Mouse (Mus musculus): ENCODE measurements around the gene Map3k20.

Map3k20 gene

DNA sequence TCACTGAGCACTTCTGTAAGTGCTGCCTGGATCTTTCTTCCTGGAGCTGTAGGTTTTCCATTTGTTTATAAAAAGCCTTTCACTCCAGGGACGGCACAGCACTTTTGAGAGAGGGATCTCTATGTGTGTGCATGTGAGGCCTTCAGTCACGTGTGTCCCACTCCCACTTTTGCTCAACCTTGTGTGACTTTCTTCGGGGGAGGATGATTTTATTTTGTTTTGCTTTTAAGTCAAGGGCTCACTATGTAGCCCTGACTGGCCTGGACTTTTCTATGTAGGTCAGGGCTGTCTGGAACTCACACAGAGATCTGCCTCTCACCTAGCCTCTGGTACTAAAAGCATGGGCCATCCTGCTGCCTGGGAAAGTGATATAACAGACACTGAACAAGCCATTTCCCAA lies 88.6 kb downstream of the Map3k20 start:
- in situ Hi-C loops (cut with MboI, MseI): no loop called here

DNA sequence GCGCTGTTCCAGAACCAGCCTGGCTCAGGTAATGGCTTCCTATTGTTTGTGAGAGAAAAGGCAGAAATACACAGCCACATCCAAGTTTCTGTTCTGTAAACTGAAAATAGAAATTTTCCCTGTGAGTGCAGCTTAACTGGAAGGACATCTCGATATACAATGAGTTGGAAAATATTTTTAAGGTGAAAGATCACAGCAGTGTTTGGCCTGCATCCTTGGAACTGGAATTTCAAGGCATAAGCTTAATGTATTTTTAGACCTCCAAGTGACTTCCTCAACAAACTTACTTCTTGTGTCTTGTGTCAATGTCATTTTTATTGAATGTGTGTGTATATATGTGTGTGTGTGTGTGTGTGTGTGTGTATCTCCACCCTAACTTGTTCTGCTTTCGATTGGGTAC lies 90.4 kb downstream of the Map3k20 start:
- in situ Hi-C loops (cut with MboI, MseI): no loop called here

DNA sequence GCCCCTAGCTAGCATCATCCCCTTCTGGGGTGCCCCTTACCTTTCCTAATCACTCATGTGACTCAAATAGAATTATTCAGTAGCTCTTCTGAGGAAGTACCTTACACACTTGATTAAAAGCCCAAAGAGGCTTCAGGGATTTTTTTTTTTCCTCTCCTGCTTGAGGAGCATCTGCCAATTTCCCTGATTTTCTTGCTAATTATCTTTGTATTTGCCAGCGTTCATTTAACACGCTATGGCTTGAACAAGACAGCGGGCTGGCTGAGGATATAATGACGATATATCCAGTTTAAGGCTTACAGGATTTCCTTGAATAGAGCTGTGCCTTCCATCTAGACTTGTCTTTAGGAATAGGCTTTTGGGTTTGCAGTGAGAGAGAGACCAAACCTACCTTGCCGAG lies 91.5 kb downstream of the Map3k20 start:
- in situ Hi-C loops (cut with MboI, MseI): no loop called here

DNA sequence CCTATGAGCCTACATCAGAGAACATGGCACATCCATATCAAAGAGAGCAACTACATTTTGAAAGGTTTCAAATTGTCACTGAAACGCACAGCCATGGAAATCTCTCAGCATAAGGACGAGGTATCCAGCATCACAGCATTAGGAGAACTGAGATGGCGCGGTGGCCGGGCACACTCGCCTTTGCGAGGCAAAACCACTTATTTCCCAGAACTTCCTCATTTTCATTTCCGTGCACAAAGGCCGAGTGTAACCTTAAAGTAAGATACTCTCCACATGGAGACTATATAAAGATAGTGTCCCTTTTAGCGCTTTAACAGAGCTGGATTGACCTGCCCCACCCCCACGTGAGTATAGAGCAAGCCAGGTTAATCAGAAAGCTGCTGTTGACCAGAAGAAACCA lies 94.0 kb downstream of the Map3k20 start:
- in situ Hi-C loops (cut with MboI, MseI): no loop called here

DNA sequence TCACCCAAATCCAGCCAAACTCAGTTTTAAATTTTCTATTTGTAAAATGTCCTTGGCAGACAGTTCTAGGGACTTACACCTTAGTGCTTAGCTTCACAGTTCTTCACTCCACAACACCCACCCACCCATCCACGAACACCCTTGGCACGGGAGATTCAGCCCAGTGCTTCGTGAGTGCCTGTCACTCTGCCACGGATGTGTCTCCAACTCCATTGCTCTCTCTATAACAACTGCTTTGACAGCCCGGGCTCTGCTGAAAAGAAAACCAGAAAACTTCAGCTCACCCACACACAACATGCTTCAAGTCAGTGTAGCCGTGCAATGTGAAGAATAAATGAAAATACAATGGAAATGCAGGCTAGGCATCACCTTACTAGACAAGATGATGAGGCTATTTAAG lies 97.2 kb downstream of the Map3k20 start:
- in situ Hi-C loops (cut with MboI, MseI): no loop called here

DNA sequence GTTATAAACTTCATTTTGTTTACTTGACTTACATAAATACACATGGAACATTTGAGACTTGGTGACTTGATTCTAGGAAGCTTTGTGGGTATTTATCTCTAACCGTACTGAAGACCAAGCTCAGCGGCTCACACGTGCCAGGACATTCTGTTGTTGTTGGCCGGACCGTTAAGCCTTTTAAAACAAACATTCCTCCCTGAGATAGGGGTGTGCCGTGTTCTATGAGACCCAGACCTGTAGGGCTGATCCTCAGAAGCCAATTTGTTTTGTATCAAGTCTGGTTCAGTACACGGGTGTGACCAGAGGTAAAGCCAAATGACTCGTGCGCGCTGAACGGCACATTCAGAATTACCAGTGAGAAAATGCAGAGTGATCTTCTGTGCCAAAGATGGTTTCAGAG lies 97.9 kb downstream of the Map3k20 start:
- in situ Hi-C loops (cut with MboI, MseI): no loop called here

DNA sequence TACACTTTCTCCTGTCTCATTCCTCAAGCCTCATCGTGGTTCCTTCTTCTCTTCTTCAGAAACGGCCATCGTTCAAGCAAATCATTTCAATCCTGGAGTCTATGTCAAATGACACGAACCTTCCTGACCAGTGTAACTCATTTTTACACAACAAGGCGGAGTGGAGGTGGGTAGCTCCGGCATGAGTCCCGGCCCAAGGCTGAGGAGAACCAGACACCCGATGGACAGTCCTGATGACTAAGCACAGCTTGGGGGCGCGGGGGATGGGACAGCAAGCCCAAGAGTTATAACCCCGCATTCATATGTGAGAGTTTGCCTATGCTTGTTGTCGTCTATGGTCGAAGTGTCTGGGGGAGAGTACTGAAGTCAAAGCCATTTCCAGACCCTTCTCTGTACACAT lies 104.0 kb downstream of the Map3k20 start:
- in situ Hi-C loops (cut with MboI, MseI): no loop called here

DNA sequence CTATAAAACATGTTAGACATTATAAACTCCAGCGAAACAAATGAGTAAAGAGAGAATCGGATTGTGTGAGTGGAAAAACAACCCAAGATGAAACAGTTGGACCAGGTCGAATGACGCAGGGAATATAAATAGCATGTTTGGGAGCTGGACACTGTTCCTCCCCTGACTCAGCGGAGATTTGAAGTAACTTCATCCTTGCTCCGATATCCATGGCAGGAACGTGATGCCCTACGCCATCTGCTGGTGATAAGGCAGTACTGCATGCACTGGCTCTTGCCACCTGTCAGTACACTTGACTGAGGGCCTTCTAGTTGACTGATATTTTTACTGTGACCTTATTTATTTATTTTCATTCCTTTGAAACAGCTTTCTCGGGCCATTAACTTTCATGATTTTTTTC lies 104.5 kb downstream of the Map3k20 start:
- in situ Hi-C loops (cut with MboI, MseI): loop anchor here (10.0 kb wide), 1 partner anchor 145 kb away; no protein-coding TSS in a partner anchor

DNA sequence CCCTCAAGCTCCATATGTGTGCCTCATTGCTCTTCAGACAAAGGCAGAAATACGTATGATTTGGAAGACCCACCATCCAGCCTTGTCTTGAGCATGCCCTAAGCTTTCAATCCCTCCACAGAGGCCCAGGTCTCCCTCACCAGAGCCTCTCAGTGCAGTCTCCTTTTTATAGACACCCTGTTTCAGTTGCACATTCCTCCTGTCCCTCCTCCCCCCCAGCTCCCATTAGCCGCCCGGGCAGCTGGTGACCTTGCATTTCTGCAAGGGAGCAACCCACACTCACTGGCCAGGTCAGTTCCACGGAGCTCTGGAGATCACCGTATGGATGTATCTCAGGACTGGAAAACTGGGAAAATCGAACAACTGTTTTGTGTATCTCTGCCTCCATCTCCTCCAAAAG lies 105.0 kb downstream of the Map3k20 start:
- in situ Hi-C loops (cut with MboI, MseI): loop anchor here (10.0 kb wide), 1 partner anchor 146 kb away; no protein-coding TSS in a partner anchor

DNA sequence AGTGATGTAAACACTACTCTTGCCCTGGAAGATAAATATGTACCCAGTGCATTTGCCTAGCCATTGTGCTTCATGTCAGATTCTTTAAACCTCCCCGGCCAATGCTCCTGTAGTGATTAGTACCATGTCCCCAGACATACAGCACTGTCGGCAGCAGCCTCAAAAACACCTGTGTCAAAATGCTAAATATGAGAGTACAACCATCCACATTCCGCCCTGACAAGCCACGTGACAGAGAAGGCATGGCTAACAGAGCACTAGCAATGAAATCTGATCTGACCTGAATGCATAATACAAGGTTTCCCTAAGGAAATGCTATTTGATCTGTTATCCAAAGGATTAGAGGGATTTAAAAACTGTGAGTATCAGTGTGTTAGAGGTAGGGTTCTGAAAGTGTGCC lies 105.6 kb downstream of the Map3k20 start:
- in situ Hi-C loops (cut with MboI, MseI): loop anchor here (10.0 kb wide), 1 partner anchor 146 kb away; no protein-coding TSS in a partner anchor

DNA sequence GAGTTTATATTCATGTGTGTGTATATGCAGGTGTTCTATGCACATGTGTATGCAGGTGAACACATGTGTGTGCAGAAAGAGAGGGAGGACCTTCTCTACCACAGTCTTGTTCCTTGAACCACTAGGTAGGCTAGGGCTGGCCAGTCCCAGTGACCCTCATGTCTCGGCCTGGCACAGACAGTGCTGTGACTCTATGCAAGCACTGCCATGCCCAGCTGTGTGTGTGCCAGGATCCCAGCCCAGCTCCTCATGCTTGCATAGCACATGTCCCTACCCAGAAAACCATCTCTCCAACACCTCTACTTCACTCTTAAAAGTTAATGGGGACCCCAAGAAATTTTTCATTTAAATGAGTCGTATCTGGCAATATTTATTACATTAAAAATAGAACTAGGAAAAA lies 106.3 kb downstream of the Map3k20 start:
- in situ Hi-C loops (cut with MboI, MseI): loop anchor here (10.0 kb wide), 1 partner anchor 147 kb away; no protein-coding TSS in a partner anchor

DNA sequence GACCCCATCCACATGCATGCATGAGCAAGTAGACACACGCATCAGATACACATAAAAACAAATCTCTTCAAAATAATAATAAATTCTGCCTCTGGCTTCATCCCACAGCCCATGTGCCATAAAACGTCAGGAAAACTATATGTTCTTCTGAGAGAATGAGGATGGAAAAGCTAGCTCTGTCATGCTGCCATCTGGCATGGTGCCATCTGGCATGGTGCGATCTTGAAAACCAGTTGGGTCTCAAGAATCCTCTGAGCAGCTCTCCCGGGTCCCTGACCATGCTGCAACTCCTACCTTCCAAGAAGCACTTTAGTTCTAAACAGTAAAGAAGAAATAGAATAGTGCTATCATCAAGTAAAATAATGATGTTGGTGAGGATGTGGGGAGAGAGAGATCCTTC lies 106.9 kb downstream of the Map3k20 start:
- in situ Hi-C loops (cut with MboI, MseI): loop anchor here (10.0 kb wide), 1 partner anchor 148 kb away; no protein-coding TSS in a partner anchor

DNA sequence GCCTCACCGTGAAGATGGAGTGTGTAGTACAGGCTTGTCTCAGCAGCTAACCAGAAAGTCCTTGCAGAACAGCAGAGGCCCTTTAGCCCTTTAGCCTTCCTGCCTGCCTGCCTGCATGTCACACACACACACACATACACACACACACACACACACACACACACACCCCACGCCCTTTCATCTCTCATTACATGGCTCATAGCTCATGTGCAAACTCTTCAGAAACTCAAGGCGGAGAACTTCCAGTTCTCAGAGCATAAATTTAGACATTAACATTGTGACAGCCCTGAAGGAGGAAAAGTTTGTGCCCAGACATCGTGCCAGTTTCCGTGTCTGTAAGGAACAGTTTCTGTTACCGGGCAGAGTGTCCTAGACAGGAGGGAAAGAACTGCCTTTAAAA lies 111.5 kb downstream of the Map3k20 start:
- in situ Hi-C loops (cut with MboI, MseI): loop anchor here (10.0 kb wide), 1 partner anchor 152 kb away; no protein-coding TSS in a partner anchor

DNA sequence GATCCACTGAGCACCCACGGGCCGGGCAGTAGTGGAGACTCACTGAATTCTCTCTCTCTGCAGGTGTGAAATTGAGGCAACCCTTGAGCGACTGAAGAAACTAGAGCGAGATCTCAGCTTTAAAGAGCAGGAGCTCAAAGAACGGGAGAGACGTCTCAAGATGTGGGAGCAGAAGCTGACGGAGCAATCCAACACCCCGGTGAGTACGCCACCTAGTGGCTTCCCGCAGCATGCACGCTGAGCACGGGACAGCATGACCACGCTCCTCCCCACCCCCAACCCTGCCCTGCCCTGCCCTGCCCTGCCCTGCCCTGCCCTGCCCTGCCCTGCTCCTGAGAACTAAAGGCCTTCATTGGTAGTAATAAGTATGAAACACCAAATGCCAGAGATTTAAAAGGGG lies 112.8 kb downstream of the Map3k20 start:
- in situ Hi-C loops (cut with MboI, MseI): loop anchor here (10.0 kb wide), 1 partner anchor 153 kb away; no protein-coding TSS in a partner anchor

DNA sequence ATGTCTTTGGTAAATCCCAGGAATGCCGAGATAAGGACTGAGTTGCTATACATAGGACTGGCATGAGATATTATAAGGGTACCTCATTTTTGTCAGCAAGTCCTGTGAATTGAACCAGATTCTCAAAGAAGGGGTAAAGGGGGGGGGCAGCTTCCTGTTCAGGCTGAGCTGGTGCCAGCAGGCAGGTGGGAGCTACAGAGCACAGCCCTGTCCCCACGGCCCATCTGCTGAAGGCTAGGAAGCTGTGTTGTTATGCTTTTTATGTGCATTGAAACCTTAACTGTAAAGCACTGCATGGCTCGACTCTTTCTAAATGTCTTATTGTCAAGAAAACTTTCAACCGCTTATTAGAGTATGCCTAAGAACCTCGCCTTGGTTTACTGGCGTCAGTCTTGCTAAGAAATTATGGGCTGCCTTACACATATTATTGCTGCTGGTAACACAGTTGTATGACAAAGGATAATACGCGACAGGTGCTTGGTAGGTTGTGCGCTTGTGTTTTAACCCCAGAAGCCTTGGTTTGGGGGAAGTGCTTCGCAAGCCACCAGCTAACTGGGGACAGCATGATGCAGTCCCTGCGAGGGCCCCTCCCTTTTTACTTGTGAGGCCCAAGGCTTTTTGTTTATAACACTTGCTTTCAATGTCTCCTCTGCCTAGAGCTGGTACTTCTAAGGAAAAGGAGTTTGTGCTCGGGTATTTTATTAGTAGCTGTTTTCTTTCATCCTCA lies 114.2 kb downstream of the Map3k20 start:
- in situ Hi-C loops (cut with MboI, MseI): loop anchor here (10.0 kb wide), 1 partner anchor 155 kb away; no protein-coding TSS in a partner anchor

DNA sequence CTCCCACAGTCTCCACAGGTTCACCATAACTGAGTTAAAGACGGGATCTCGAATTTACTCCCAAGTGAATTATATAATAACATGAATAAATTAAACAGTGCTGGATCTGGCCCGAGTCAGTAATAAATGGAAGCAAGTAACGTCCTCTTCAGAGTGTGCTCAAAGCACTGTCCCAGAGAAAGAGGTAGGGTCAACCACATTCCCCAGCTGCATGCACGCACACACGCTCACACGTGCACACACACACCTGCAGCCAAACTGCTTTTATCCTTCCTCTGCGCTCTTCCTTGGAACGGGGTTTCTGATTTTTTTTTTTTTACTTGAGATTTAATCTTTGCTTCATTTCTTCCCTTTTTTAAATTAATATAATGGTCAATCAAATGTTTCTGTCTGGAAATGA lies 115.9 kb downstream of the Map3k20 start:
- in situ Hi-C loops (cut with MboI, MseI): no loop called here

DNA sequence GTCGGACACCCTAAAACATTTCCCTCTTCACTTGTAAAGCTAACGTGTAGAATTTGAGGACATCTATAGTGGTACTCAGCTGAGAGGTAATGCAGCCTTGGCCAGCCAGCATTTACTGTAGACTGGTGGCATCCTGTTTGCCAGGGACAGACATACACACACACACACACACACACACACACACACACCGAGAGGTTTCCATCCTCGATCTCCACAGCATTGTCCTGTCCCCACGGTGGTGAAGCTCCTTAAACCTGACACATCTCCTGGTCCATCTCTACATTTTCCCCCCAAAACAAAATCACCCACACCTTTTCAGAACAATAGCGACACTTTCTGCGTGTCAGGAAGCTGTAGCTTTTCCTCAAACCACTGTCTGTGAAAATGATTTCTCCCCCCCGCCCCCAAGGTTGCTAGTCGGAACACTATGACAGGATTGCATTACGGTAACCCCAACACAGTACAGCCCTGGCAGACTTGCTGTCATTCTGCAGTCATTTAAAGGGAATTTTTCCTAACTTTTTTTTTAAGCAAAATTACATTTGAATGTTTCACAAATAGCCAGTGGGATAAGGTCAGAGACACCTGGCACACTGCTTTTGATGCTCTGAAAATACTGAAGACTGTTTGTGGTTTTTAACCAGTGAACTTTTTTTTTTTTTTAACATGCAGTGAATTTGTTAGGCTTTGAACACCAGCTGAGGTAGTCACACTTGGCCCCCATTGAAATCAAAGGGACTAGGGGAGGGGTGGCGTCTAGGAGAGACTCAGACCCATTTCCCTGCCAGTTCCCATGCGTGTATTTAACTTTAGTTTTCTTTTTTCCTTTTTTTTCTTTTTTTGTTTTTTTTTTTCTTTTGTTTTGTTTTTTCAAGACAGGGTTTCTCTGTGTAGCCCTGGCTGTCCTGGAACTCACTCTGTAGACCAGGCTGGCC lies 120.5 kb downstream of the Map3k20 start:
- in situ Hi-C loops (cut with MboI, MseI): no loop called here

DNA sequence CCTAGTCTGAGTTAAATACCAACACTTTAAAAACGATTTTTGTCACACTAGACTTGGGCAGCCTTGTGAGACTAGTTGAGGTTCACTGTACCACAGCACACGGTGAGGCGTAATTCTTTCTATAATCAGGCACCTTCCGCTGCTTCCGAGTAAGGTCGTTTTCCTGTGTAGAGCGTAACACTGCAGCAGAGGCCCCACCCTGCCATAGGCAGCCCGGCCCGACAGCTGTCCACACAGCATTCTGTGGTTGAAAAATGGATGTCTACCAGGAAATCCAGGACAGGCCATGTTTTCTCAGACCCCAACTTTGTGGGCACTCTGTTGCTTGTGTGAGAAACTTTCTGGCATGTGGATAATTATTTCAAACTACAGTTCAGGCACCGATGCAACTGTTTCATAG lies 121.3 kb downstream of the Map3k20 start:
- in situ Hi-C loops (cut with MboI, MseI): no loop called here

DNA sequence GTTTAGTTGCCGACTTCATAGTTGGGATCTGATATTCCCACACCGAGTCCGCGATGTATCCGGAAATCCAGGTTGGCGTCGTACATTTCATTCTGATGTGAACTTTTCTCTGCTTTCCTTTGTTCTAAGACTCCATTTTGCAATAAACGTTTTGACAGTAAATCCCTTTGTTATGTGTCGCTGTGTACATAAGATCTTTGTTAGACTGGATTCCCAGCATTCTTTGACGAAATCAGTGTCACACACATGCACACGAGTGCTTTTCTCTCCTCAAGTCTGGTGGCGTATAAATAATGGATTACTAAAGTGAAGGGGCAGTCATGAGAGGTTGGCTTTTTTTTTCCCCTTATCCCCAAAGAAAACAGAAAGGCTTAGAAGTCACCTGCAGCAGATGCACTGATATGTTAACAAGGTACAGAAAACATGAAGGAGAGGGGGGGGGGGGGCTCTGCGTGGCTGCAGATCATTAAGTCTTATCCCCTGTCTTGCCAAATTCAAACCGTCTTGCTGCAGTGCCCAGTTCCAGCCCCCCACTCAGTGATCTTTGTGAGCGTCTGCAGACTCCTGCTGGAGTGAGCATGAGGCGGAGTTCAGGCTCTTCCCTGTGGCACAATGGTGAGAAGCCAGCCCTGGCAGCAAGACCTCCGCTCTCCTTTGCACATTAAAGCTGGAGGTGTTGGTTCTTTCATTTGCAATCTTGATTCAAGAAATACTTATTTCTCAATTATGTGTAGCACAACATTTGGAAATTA lies 122.1 kb downstream of the Map3k20 start:
- in situ Hi-C loops (cut with MboI, MseI): no loop called here

DNA sequence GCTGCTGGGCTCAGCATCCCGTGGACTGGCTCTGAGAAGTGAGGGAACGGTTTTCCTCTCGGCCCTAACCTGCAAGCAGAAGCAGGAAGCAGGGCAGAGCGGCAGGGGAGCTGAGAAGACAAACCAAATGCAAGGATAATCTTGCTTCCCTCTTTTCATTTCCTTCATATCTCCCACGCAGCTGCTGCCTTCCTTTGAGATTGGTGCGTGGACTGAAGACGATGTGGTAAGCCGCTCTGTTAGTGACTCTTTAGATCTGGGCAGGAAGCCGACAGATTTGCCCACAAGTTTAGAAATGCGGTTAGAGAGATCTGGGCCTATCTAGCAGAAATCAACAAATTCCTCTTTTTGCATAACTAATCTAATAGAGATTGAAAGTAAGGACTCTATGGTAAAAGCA lies 124.5 kb downstream of the Map3k20 start:
- in situ Hi-C loops (cut with MboI, MseI): no loop called here

DNA sequence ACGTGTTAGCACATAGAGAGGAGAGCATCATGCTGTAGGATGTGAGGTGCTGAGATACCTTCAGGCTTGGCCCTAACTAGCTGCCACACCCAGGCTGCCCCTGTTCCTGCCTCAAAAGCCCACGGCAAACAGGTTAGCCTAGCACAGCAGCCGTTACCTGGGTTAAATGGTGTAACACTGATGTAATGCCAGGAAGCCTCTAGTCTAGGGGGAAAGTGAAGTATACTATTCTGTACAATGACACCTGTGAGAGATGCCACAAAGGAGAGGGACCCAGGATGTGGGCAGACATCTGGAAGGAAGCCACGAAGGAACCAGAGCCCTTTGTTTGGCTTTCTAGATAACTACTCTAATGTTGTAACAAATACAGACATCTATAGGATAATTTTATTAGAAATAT lies 126.8 kb downstream of the Map3k20 start:
- in situ Hi-C loops (cut with MboI, MseI): no loop called here

DNA sequence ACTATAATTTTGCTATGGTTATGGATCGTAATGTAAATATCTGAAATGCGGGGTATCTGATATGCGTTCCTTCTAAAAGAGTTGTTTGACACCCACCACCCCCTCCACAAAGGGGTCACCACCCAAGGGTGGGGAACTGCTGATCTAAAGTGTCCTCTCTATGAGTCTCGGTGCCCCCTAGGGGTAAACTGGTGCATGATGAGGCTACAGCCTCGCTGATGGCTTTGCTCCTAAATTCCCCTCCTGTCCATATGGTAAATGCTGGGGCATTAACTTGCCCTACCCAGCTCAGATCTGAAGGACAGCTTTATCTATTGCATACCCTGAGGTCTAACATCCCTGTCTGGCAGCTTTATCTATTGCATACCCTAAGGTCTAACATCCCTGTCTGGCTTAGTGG lies 130.0 kb downstream of the Map3k20 start:
- in situ Hi-C loops (cut with MboI, MseI): no loop called here
